ENCODE assay signal across 7 mouse cellular contexts in genomic region chr6:39562166-39563015, GRCm38 (mm10). TPM values are rescaled to one million over a fixed set of nuclear protein-coding genes. Genes with fewer than 3 reads are reported as not detected.
DNase-seq lines count a peak whose midpoint lies in the region; ATAC-seq lines count a peak whose summit lies in the region.

No protein-coding gene starts in this region.

- no peaks in the 10 kb centered on the region for H3K27me3 ChIP-seq in intestine, embryonic 14.5 days (replicated peaks; ENCODE audit: control insufficient read depth, insufficient read depth, low read length)
- H3K27me3 ChIP-seq in megakaryocyte, embryonic 14.5 days (replicated peaks) = peaks cover 44% of the 10 kb centered on the region

- WGBS in intestine, embryonic 14.5 days = 21% methylated on average over 23 of the region's 23 CpGs

- ATAC-seq in intestine, embryonic 14.5 days (replicated peaks; ENCODE audit: low FRiP score, low TSS enrichment, low read depth) = peak; percentile 37; the same call in 1 of the 2 replicates

- intact Hi-C loops in gastrocnemius, postnatal 14 days (cut with DNase I; ENCODE audit: low total_unique reads) = loop anchor here (2.0 kb wide), 1 partner anchor 100 kb away; no protein-coding TSS in a partner anchor

- H3K36me3 ChIP-seq in intestine, embryonic 14.5 days (ENCODE audit: control insufficient read depth, insufficient read depth, low read length) = no peaks in the 10 kb centered on the region
- H3K36me3 ChIP-seq in megakaryocyte, embryonic 14.5 days (replicated peaks; ENCODE audit: low read length) = no peaks in the 10 kb centered on the region

- H3K9ac ChIP-seq in intestine, embryonic 14.5 days (ENCODE audit: low read length) = no peak overlapping the region

- H3K9me3 ChIP-seq in intestine, embryonic 14.5 days (ENCODE audit: control insufficient read depth, low read length) = no peaks in the 10 kb centered on the region
- peaks cover 6% of the 10 kb centered on the region; the same call in 1 of the 2 replicates for H3K9me3 ChIP-seq in megakaryocyte, embryonic 14.5 days

- peaks cover 10% of the 10 kb centered on the region; the same call in 1 of the 2 replicates for H3K4me1 ChIP-seq in intestine, embryonic 14.5 days (replicated peaks; ENCODE audit: control insufficient read depth, insufficient read depth, low read length)
- peaks cover 28% of the 10 kb centered on the region for H3K4me1 ChIP-seq in megakaryocyte, embryonic 14.5 days

- DNase-seq in adrenal gland, adult 8-10 months = peak; percentile 68
- peak; percentile 96 for DNase-seq in embryo, embryonic 10.5 days (ENCODE audit: low spot score)
- DNase-seq in gastrocnemius, postnatal 14 days = peak; percentile 55
- peak; percentile 87 for DNase-seq in intestine, embryonic 14.5 days (ENCODE audit: low spot score)
- peak; percentile 62 to 96 for DNase-seq in left cerebral cortex, adult 9 months (ENCODE audit: low spot score in 2 of 2)
- DNase-seq in right cerebral cortex, postnatal 10 days (ENCODE audit: low spot score in 2 of 2) = peak; percentile 89 to 90

- peak overlapping the region; percentile 26 for H3K4me2 ChIP-seq in intestine, embryonic 14.5 days (ENCODE audit: low read length)

- no peak overlapping the region for H3K27ac ChIP-seq in intestine, embryonic 14.5 days (ENCODE audit: low read depth)

- no peak overlapping the region for H3K4me3 ChIP-seq in intestine, embryonic 14.5 days (ENCODE audit: low read depth, low read length)
- peak overlapping the region; percentile 82 for H3K4me3 ChIP-seq in megakaryocyte, embryonic 14.5 days (replicated peaks)

RNA-seq across cellular contexts. Expression of gene Dennd2a, which starts 4.7 kb away (rescaled TPM):
- total RNA-seq in adrenal gland, adult 8-10 months (2022) = 10 to 100 TPM in 2 of 4 experiments, 1 to 10 TPM in 2; 7.3 to 14.8 (median 10.4) TPM
- 10 to 100 TPM in 1 of 2 experiments, 1 to 10 TPM in 1; 8.2 to 10.9 TPM for total RNA-seq in gastrocnemius, postnatal 14 days (2021)
- polyA plus RNA-seq in intestine, embryonic 14.5 days (2014; fragmentation: Nextera tagmentation; extraction: Ambion mirVana) = 18.9 and 21.0 TPM in 2 replicates
- 0.74 and 1.3 TPM in 2 replicates for polyA plus RNA-seq in megakaryocyte, embryonic 14.5 days (2012; ENCODE audit: insufficient read depth, low replicate concordance)

RNA-seq across cellular contexts. Expression of gene Adck2, which starts 11.3 kb away (rescaled TPM):
- 10 to 100 TPM; 22.2 to 38.8 (median 34.5) TPM for total RNA-seq in adrenal gland, adult 8-10 months (2022)
- total RNA-seq in gastrocnemius, postnatal 14 days (2021) = 1 to 10 TPM; 7.0 to 7.7 TPM
- polyA plus RNA-seq in intestine, embryonic 14.5 days (2014; fragmentation: Nextera tagmentation; extraction: Ambion mirVana) = 25.0 and 31.6 TPM in 2 replicates
- polyA plus RNA-seq in megakaryocyte, embryonic 14.5 days (2012; ENCODE audit: insufficient read depth, low replicate concordance) = 5.2 and 7.5 TPM in 2 replicates

RNA-seq across cellular contexts. Expression of gene Gm42420, which starts 23.2 kb away (rescaled TPM):
- total RNA-seq in adrenal gland, adult 8-10 months (2022) = 1 to 10 TPM in 1 of 4 experiments, under 1 TPM in 2, not detected in 1; 0.62 to 1.3 (median 0.75) TPM
- total RNA-seq in gastrocnemius, postnatal 14 days (2021) = not detected
- 0.97 TPM in 1 of 2 replicates, not detected in the other for polyA plus RNA-seq in intestine, embryonic 14.5 days (2014; fragmentation: Nextera tagmentation; extraction: Ambion mirVana)
- not detected in 2 replicates for polyA plus RNA-seq in megakaryocyte, embryonic 14.5 days (2012; ENCODE audit: insufficient read depth, low replicate concordance)

RNA-seq across cellular contexts. Expression of gene Ndufb2, which starts 30.0 kb away (rescaled TPM):
- total RNA-seq in adrenal gland, adult 8-10 months (2022) = 100 to 1,000 TPM; 161 to 197 (median 187) TPM
- 100 to 1,000 TPM; 321 to 366 TPM for total RNA-seq in gastrocnemius, postnatal 14 days (2021)
- polyA plus RNA-seq in intestine, embryonic 14.5 days (2014; fragmentation: Nextera tagmentation; extraction: Ambion mirVana) = 394 and 416 TPM in 2 replicates
- 143 and 223 TPM in 2 replicates for polyA plus RNA-seq in megakaryocyte, embryonic 14.5 days (2012; ENCODE audit: insufficient read depth, low replicate concordance)
